Mouse (Mus musculus) midbrain, postnatal 0 days (tissue): ENCODE measurements around the gene Mc1r. TPM values are rescaled to one million over a fixed set of nuclear protein-coding genes. Genes with fewer than 3 reads are reported as not detected.
"Not testable (repeated sequence)": the region's sequence is repeated elsewhere in the genome, so short reads cannot be mapped to it uniquely, and the experiment has no call there.

Experiments used
- ATAC-seq: fragments of 200-750 bp; cut with Nextera tagmentation; 2 replicates; pipeline ENCODE4 v1.8.0; 2017; ENCODE audit warnings: moderate number of reproducible peaks, mild to moderate bottlenecking, moderate TSS enrichment, moderate library complexity; ENCODE audit not compliant: low FRiP score
- DNase-seq: peaks from one replicate; pipeline ENCODE4 v3.0.0-alpha.2; 2015; ENCODE audit warnings: low spot score
- H3K27ac ChIP-seq: fragments of 300-500 bp; sonication (generic); 2 replicates; pipeline ENCODE4 v1.5.1; 2014; ENCODE audit warnings: low read depth, mild to moderate bottlenecking, low read length, mixed read lengths
- H3K27me3 ChIP-seq: fragments of 300-500 bp; sonication (generic); 2 replicates; pipeline ENCODE4 v1.6.1; 2014; ENCODE audit warnings: low read length, control low read depth, mixed read lengths; ENCODE audit not compliant: insufficient read depth
- H3K36me3 ChIP-seq: fragments of 300-500 bp; sonication (generic); 2 replicates; pipeline ENCODE4 v1.6.1; 2014; ENCODE audit warnings: low read length, control low read depth, mixed read lengths; ENCODE audit not compliant: insufficient read depth
- H3K4me1 ChIP-seq: fragments of 300-500 bp; sonication (generic); 2 replicates; pipeline ENCODE4 v1.6.1; 2014; ENCODE audit warnings: mild to moderate bottlenecking, control low read depth, antibody characterized with exemption, low read length, mixed read lengths; ENCODE audit not compliant: insufficient read depth
- H3K4me2 ChIP-seq: fragments of 300-500 bp; sonication (generic); 2 replicates; pipeline ENCODE4 v1.6.1; 2014; ENCODE audit warnings: low read depth, mild to moderate bottlenecking, low read length, mixed read lengths; ENCODE audit not compliant: poor library complexity, severe bottlenecking
- H3K4me3 ChIP-seq: fragments of 300-500 bp; sonication (generic); 2 replicates; pipeline ENCODE4 v1.5.1; 2014; ENCODE audit warnings: low read depth, mild to moderate bottlenecking, low read length, moderate library complexity
- H3K9ac ChIP-seq: fragments of 300-500 bp; sonication (generic); replicated peaks from 2 replicates; pipeline ENCODE4 v1.6.1; 2014; ENCODE audit warnings: mild to moderate bottlenecking, low read length, moderate library complexity, mixed read lengths; ENCODE audit not compliant: poor library complexity, severe bottlenecking
- H3K9me3 ChIP-seq: fragments of 300-500 bp; sonication (generic); 2 replicates; pipeline ENCODE4 v1.6.1; 2016; ENCODE audit warnings: low read length, control low read depth
- CTCF ChIP-seq: IDR thresholded peaks from 2 replicates; pipeline ENCODE4 v1.5.1; 2016; ENCODE audit warnings: antibody characterized with exemption, mild to moderate bottlenecking
- WGBS: fragments of 180-500 bp; shearing (Covaris S2); extraction: QIAGEN DNeasy Blood & Tissue Kit; methylation state at CpG from one replicate; pipeline ENCODE4 v1.1.7; 2014; 5-methylcytosine and 5-hydroxymethylcytosine counted together
- polyA plus RNA-seq: library from polyadenylated mRNA; unstranded; fragments of >200 nt; fragmentation: Nextera tagmentation; extraction: Ambion mirVana; gene quantifications from 2 replicates; pipeline ENCODE4 v1.2.1, GENCODE M21; 2015
- total RNA-seq: library from RNA; depleted of rRNA; stranded (reverse); fragments of >200 nt; gene quantifications from 2 replicates; pipeline ENCODE4 v1.2.3, GENCODE M21; 2014

The Mc1r gene
- total and polyA plus RNA-seq, 2 experiments from 2014 or later = 0.09 to 0.22 TPM

DNA sequence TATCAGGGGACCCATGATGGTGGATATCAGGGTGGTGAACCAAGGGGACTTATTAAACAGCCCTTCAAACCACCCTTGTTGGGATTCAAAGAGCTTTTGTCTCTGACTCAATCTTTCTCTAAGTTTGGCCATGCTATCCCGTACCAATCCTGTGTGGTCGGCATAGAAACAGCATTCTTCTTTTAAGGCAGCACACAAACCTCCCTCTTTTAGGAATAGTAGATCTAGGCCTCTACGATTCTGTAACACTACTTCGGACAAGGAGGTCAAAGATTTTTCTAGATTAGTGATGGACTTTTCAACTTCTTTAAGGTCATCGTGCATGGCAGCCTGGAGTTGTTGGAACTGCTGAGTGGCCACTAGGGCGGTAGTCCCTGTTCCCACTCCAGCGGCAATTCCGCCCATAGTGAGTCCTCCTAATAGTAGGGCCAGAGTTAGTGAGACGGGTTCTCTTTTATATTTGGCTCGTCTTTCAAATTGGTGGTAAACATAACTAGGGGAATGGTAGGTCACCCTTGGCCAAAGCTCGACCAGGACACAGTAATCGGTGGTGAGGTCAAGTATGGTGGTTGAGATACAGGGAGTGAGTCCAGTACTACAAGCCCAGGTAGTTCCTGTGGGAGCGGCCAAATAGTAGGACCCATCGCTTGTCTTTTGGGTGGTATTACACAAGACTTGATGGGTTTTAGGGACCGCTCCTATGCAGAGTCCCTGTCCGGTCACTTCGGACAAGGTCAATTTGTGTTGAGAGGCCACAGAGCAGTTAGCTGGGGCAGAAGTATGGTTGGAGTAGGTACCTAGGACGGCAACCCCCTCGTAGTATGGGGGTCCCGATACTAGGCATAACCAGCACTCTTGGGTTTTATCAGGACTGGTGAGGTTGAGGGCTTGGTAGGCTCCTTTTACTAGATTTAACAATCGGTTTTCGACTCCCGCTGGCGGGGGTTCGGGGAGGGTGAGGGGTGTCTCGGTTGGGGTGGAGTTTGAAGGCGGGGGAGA is 19.9 kb downstream of the Mc1r start:
- Histone ChIP-seq H3K27me3 (no peaks in the 10 kb centered on the region), H3K9me3 (peaks cover 10% of the 10 kb centered on the region; the same call in 1 of the 2 replicates), H3K4me3 (no peak overlapping the region), H3K9ac (no peak overlapping the region), H3K4me1 (no peaks in the 10 kb centered on the region), H3K36me3 (peaks cover 2% of the 10 kb centered on the region; the same call in 1 of the 2 replicates), H3K27ac (no peak overlapping the region), H3K4me2 (no peak overlapping the region)
- WGBS = 96% methylated on average over 27 of the region's 27 CpGs
- ATAC-seq (no peak), DNase-seq (no peak)
- no peak for TF ChIP-seq CTCF

DNA sequence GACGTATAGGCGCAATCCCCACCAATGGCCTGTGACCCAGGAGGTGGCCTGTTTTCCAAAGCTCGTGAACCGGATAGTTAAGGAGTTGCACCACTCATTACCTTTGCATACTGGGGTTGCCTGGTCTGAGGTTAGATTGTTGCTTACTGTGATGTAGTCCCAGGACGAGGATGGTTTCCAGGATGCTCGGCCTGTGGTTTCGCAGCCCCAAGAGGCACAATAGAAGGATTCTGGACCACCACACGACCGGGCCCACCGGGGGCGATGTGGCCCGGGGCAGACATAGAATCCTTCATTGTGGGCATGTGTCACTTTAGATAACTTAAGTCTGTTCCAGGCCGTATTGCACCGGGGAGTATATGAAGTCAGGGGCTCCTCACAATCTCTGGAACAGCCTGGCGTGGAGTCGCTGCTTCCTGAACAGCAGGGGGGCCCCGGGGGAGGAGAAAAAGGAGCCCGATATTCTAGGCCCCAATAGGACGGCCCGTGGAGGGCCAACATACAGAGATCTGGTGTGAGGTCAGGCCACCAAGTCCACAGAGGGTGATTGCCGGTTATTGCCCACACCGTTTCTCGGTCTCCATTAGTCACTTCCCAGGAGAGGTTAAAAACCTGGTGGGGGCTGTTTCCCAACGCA is 20.9 kb downstream of the Mc1r start:
- TF ChIP-seq CTCF = no peak
- Histone ChIP-seq H3K27ac (no peak overlapping the region), H3K4me1 (no peaks in the 10 kb centered on the region), H3K27me3 (no peaks in the 10 kb centered on the region), H3K4me2 (no peak overlapping the region), H3K9ac (no peak overlapping the region), H3K9me3 (peaks cover 10% of the 10 kb centered on the region; the same call in 1 of the 2 replicates), H3K36me3 (0 out of 2 replicates have a peak, but pooled peaks cover under 1% of the 10 kb centered on the region), H3K4me3 (no peak overlapping the region)
- DNase-seq (no peak), ATAC-seq (no peak)
- WGBS = 96% methylated on average over 24 of the region's 24 CpGs

GRCm38 (mm10) chr8:123428343-123428893 is 21.5 kb downstream of the Mc1r start:
- WGBS = 95% methylated on average over 29 of the region's 29 CpGs
- Histone ChIP-seq H3K27me3 (no peaks in the 10 kb centered on the region), H3K4me1 (no peaks in the 10 kb centered on the region), H3K27ac (no peak overlapping the region), H3K9me3 (peaks cover 10% of the 10 kb centered on the region; the same call in 1 of the 2 replicates), H3K9ac (no peak overlapping the region), H3K36me3 (no peaks in the 10 kb centered on the region), H3K4me3 (no peak overlapping the region), H3K4me2 (no peak overlapping the region)
- ATAC-seq (no peak), DNase-seq (no peak)
- no peak for TF ChIP-seq CTCF

DNA sequence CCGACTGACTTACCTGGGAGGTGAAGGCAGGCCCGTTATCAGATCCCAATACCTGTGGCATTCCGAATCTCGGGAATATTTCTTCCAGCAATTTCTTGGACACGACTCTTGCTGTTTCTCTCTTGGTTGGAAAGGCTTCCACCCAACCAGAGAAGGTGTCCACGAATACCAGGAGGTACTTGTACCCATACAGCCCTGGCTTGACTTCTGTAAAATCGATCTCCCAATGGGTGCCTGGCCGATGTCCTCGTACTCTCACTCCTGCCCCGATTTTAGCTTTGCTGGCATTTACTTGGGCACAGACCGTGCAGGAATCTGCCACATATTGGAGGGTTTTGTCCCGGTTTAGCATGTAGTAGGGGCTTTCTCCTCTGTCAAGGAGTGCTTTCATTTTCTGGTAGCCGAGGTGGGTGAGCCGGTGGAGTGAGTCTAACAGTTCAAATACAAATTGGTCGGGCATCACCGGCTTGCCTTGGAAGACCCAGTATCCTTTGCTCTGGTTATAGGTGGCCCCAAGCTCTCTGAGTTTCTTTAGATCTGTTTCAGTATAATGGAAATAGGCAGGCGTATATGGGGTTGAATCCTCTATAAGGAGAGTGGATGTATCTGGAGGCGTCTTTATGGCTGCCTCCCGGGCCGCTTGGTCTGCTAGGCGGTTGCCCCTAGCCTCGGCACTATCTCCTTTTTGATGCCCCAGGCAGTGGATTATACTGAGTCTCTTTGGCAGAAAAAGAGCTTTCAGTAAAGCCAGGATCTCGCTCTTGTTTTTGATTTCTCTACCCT is 22.2 kb downstream of the Mc1r start:
- Histone ChIP-seq H3K4me1 (no peaks in the 10 kb centered on the region), H3K36me3 (no peaks in the 10 kb centered on the region), H3K9ac (no peak overlapping the region), H3K4me2 (no peak overlapping the region), H3K4me3 (no peak overlapping the region), H3K9me3 (peaks cover 10% of the 10 kb centered on the region; the same call in 1 of the 2 replicates), H3K27me3 (no peaks in the 10 kb centered on the region), H3K27ac (no peak overlapping the region)
- no peak for TF ChIP-seq CTCF
- DNase-seq (no peak), ATAC-seq (no peak)
- 96% methylated on average over 23 of the region's 23 CpGs for WGBS

- not testable (repeated sequence) for DNase-seq, H3K27ac ChIP-seq, H3K4me2 ChIP-seq, H3K27me3 ChIP-seq, H3K36me3 ChIP-seq, H3K4me1 ChIP-seq, H3K9ac ChIP-seq, ATAC-seq, H3K4me3 ChIP-seq
- H3K9me3 ChIP-seq = peaks cover 10% of the 10 kb centered on the region; the same call in 1 of the 2 replicates
- WGBS = 94% methylated on average over 15 of the region's 15 CpGs
Measured at GRCm38 (mm10) chr8:123429722-123430013, 22.8 kb downstream of the Mc1r start.

- not testable (repeated sequence) for H3K27me3 ChIP-seq, H3K9ac ChIP-seq, ATAC-seq, H3K36me3 ChIP-seq, H3K4me2 ChIP-seq, H3K27ac ChIP-seq, H3K4me3 ChIP-seq, DNase-seq, H3K4me1 ChIP-seq
- 94% methylated on average over 6 of the region's 8 CpGs for WGBS
- peaks cover 10% of the 10 kb centered on the region; the same call in 1 of the 2 replicates for H3K9me3 ChIP-seq
Measured at GRCm38 (mm10) chr8:123430936-123431335, 24.0 kb downstream of the Mc1r start.
